Mouse (Mus musculus) intestine, postnatal 0 days (tissue): ENCODE results near the gene Dhh. TPM values are rescaled to one million over a fixed set of nuclear protein-coding genes. Genes with fewer than 3 reads are reported as not detected.
A peak's percentile ranks its signal among the peaks of the same experiment; 100 is the strongest.

Experiments
- ATAC-seq: fragments of 200-750 bp; cut with Nextera tagmentation; 2 replicates; pipeline ENCODE4 v1.8.0; 2017; ENCODE audit warnings: mild to moderate bottlenecking, moderate TSS enrichment, moderate library complexity
- H3K27ac ChIP-seq: fragments of 300-500 bp; sonication (generic); 2 replicates; pipeline ENCODE4 v1.5.1; 2014; ENCODE audit warnings: mild to moderate bottlenecking, low read depth, low read length, moderate library complexity
- H3K27me3 ChIP-seq: fragments of 300-500 bp; sonication (generic); replicated peaks from 2 replicates; pipeline ENCODE4 v1.6.1; 2014; ENCODE audit warnings: low read length, mixed read lengths; ENCODE audit not compliant: control insufficient read depth, insufficient read depth
- H3K36me3 ChIP-seq: fragments of 300-500 bp; sonication (generic); 2 replicates; pipeline ENCODE4 v1.6.1; 2014; ENCODE audit warnings: mild to moderate bottlenecking, moderate library complexity; ENCODE audit not compliant: control insufficient read depth, insufficient read depth
- H3K4me1 ChIP-seq: fragments of 300-500 bp; sonication (generic); replicated peaks from 2 replicates; pipeline ENCODE4 v1.6.1; 2014; ENCODE audit warnings: antibody characterized with exemption, low read length, mixed read lengths; ENCODE audit not compliant: control insufficient read depth, insufficient read depth
- H3K4me2 ChIP-seq: fragments of 300-500 bp; sonication (generic); replicated peaks from 2 replicates; pipeline ENCODE4 v1.6.1; 2014; ENCODE audit warnings: low read depth, mild to moderate bottlenecking, moderate library complexity
- H3K4me3 ChIP-seq: fragments of 300-500 bp; sonication (generic); 2 replicates; pipeline ENCODE4 v1.5.1; 2014; ENCODE audit warnings: low read depth, low read length
- H3K9ac ChIP-seq: fragments of 300-500 bp; sonication (generic); 2 replicates; pipeline ENCODE4 v1.6.1; 2014; ENCODE audit warnings: mild to moderate bottlenecking, low read depth, low read length
- H3K9me3 ChIP-seq: fragments of 300-500 bp; sonication (generic); 2 replicates; pipeline ENCODE4 v1.6.1; 2016; ENCODE audit warnings: mixed run types; ENCODE audit not compliant: control insufficient read depth
- CTCF ChIP-seq: sonication (generic); IDR thresholded peaks from 2 replicates; pipeline ENCODE4 v1.5.1; 2016; ENCODE audit warnings: low read depth, mild to moderate bottlenecking, control low read depth, antibody characterized with exemption, moderate library complexity
- WGBS: fragments of 180-500 bp; shearing (Covaris S2); extraction: QIAGEN DNeasy Blood & Tissue Kit; methylation state at CpG from one replicate; pipeline ENCODE4 v1.1.7; 2014; 5-methylcytosine and 5-hydroxymethylcytosine counted together
- polyA plus RNA-seq: library from polyadenylated mRNA; unstranded; fragments of >200 nt; fragmentation: Nextera tagmentation; extraction: Ambion mirVana; gene quantifications from 2 replicates; pipeline ENCODE4 v1.2.1, GENCODE M21; 2015

Gene Dhh
- polyA plus RNA-seq, 1 experiment from 2014 or later, result 0.93 TPM

GRCm38 (mm10) chr15:98866501-98866900 is 31.8 kb downstream of the Dhh start:
- H3K4me3 ChIP-seq, result no peak overlapping the region
- H3K27ac ChIP-seq, result no peak overlapping the region
- no peaks in the 10 kb centered on the region for H3K27me3 ChIP-seq
- no peaks in the 10 kb centered on the region for H3K9me3 ChIP-seq
- whole genome bisulfite sequencing, result 75% methylated on average over 5 of the region's 5 CpGs
- peaks cover 53% of the 10 kb centered on the region for H3K36me3 ChIP-seq
- H3K4me1 ChIP-seq, result 0 out of 2 replicates have a peak, but pooled peaks cover 4% of the 10 kb centered on the region
- no peak overlapping the region for H3K4me2 ChIP-seq
- TF ChIP-seq CTCF, result no peak
- H3K9ac ChIP-seq, result no peak overlapping the region
- no peak for ATAC-seq

- ATAC-seq, result no peak
- Histone ChIP-seq H3K4me2 (no peak overlapping the region), H3K27me3 (no peaks in the 10 kb centered on the region), H3K9ac (no peak overlapping the region), H3K4me1 (0 out of 2 replicates have a peak, but pooled peaks cover 4% of the 10 kb centered on the region), H3K36me3 (peaks cover 60% of the 10 kb centered on the region), H3K27ac (no peak overlapping the region), H3K9me3 (no peaks in the 10 kb centered on the region), H3K4me3 (no peak overlapping the region)
- TF ChIP-seq CTCF, result no peak
- WGBS, result 94% methylated on average over 8 of the region's 8 CpGs
Measured at GRCm38 (mm10) chr15:98865771-98866170, 32.6 kb downstream of the Dhh start.

DNA sequence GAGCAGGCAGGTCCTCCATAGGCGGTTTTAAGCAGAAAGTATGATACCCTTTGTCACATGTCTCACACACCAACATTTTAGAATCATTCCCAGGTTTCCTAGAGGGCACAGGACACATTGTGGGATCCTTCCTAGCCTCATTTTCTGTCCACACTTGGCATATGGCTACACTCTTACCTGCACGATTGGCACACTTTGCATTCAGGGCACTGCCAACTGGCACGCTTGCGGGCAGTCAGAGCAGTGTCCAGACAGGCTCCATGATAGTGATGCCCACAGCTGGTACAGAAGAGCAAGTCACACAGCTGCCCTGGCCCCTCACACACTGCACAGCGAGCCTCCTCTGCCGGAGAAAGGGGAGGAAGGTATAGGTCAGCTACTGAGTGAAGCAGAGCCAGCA is 33.4 kb downstream of the Dhh start:
- 0 out of 2 replicates have a peak, but pooled peaks cover 4% of the 10 kb centered on the region for H3K4me1 ChIP-seq
- H3K27ac ChIP-seq, result no peak overlapping the region
- H3K36me3 ChIP-seq, result peaks cover 68% of the 10 kb centered on the region
- H3K9ac ChIP-seq, result no peak overlapping the region
- 91% methylated on average over 6 of the region's 6 CpGs for WGBS
- no peak overlapping the region for H3K4me2 ChIP-seq
- H3K4me3 ChIP-seq, result no peak overlapping the region
- no peak for ATAC-seq
- no peaks in the 10 kb centered on the region for H3K9me3 ChIP-seq
- no peaks in the 10 kb centered on the region for H3K27me3 ChIP-seq
- TF ChIP-seq CTCF, result no peak

DNA sequence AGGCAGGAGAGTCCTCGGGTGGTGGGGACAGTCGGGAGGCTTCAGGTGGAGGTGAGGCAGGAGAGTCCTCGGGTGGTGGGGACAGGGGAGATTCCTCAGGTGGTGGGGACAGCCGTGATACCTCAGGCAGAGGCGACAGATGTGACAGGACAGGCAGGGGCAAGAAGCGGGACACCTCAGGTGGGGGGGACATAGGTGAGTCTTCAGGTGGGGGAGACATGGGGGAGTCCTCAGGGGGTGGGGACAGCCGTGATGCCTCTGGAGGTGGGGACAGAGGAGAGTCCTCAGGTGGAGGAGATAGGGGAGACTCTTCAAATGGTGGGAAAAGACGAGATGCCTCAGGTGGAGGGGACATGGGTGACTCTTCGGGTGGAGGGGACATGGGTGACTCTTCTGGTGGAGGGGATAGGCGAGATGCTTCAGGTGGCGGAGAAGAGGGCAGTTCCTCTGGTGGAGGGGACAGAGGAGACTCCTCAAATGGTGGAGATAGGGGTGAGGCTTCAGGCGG is 34.8 kb downstream of the Dhh start:
- H3K27ac ChIP-seq, result 0 out of 2 replicates have a peak overlapping the region, but pooled peaks have one; percentile 15
- H3K4me3 ChIP-seq, result no peak overlapping the region
- no peak for ATAC-seq
- H3K4me1 ChIP-seq, result 0 out of 2 replicates have a peak, but pooled peaks cover 4% of the 10 kb centered on the region
- H3K9me3 ChIP-seq, result no peaks in the 10 kb centered on the region
- H3K36me3 ChIP-seq, result peaks cover 83% of the 10 kb centered on the region
- H3K9ac ChIP-seq, result no peak overlapping the region
- WGBS, result 88% methylated on average over 12 of the region's 12 CpGs
- H3K27me3 ChIP-seq, result no peaks in the 10 kb centered on the region
- TF ChIP-seq CTCF, result no peak
- H3K4me2 ChIP-seq, result no peak overlapping the region

GRCm38 (mm10) chr15:98861701-98862410 is 36.5 kb downstream of the Dhh start:
- Histone ChIP-seq H3K4me1 (no peaks in the 10 kb centered on the region), H3K4me2 (no peak overlapping the region), H3K27ac (peak overlapping the region; percentile 21; the same call in 1 of the 2 replicates), H3K9me3 (no peaks in the 10 kb centered on the region), H3K9ac (no peak overlapping the region), H3K27me3 (no peaks in the 10 kb centered on the region), H3K36me3 (peaks cover 99% of the 10 kb centered on the region), H3K4me3 (no peak overlapping the region)
- 83% methylated on average over 21 of the region's 21 CpGs for WGBS
- ATAC-seq, result no peak
- TF ChIP-seq CTCF, result no peak

DNA sequence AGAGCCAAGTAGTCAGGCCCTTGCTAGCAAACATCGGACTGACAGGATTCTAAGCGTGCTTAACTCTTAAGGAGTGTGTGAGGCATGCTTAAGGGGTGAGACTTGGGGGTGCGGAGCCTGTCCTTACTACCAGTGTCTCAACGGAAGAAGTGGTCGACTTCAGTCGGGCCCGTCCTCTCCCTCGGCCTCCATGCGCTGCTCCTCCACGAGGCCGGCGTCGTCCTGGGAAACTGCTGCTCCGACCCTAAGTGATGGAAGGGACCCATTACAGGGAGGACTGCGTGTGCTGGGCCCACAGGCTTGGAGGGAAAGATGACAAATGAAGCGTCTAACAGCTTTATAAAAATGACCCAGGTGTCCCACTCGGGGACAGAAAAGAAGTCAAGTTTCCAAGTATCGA is 37.4 kb downstream of the Dhh start:
- Histone ChIP-seq H3K9ac (no peak overlapping the region), H3K4me1 (no peaks in the 10 kb centered on the region), H3K4me2 (no peak overlapping the region), H3K27ac (no peak overlapping the region), H3K4me3 (no peak overlapping the region), H3K36me3 (peaks cover 100% of the 10 kb centered on the region), H3K9me3 (no peaks in the 10 kb centered on the region), H3K27me3 (no peaks in the 10 kb centered on the region)
- 90% methylated on average over 18 of the region's 18 CpGs for WGBS
- TF ChIP-seq CTCF, result no peak
- no peak for ATAC-seq
